Mouse (Mus musculus) thymus, postnatal 36 days (tissue): Measurements from ENCODE around the gene Adgre5.

ENCODE experiments used
- DNase-seq, 2 experiments: peaks; one replicate each; pipeline ENCODE4 v3.0.0; 2022; ENCODE audit warnings: mixed read lengths in 2 of 2

Gene Adgre5

DNA sequence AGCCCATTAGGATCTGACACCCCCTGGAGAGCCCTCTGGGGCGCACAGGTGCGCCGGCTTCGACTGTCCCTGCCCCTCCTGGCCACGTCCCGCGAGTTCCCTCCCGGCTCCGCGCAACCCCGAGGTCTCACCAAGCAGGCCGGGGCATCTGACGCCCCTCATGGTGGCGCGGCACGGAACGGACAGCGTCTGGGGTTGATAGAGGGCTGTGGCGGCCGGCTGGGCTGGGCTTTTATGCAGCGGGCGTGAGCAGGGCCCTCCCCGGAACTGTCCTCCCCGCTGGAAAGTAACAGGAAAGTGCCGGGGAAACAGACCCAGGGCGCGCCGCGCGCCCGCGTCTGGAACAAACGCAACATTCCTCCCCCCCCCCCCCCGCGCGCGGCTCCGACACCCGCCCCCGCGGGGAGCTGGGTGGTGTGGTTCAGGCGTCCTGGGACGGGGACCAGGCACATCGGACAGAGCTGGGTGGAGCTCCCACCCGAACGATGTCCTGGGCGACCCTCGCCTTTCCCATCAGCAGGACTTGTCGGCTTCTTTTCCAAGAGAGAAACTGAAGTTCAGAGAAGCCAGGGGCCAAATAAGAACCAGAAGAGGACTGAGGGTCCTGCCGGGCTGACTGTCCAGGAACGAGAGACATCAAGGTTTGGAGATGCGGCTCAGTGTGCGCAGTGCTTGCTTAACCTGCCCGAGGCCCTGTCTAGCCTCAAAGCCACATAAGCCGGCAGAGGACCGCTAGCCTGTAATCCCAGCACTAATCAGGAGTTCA, at the start of gene Adgre5:
Gene Adgre5 (minus strand): TSS at position 351 of the 766 bp plus-strand sequence.
- DNase-seq = peak; percentile 68 to 77

GRCm38 (mm10) chr8:83789826-83790225, 48.7 kb upstream of the Adgre5 start:
- DNase-seq = no peak

DNA sequence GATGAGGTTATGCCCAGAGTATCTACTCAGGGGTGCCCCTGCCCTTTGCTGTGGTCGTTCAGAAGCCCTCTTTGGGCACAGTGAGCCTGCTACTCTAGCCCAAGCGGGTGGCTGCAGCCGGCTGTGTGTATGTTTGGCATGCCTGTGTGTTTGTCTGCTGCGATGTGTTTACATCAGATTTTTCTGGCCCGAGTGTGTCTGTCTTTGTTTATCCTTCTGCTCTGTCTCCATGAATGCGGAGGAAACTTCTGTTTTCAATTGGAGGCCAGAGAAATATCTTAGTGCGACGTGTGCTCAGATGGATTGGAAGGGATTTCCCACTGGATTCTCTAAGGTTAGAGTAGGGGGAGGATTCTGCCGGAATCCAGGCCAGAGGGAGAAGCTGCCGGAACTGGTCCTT, 43.9 kb upstream of the Adgre5 start:
- DNase-seq = no peak

GRCm38 (mm10) chr8:83782832-83783558, 41.9 kb upstream of the Adgre5 start:
- DNase-seq = peak; percentile 88

DNA sequence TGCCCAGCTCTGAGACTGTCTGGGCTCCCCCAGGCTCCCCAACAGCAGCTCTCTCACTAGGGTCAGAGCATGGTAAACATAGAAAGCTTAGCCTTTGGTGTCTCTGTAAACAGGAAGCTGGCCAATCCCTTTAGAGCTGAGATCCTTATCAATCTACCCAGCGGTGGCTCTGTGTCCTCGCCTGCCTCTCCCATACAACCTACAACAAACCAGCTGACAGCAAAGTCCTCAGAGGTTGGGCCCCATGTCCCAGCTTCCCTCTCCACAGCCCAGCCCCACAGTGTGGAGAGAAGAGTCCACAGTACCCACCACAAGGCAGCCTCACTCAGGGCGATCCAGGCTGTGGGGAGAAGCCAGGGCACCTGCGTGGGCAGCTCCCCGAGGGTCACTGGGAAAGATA, 38.5 kb upstream of the Adgre5 start:
- DNase-seq = no peak

DNA sequence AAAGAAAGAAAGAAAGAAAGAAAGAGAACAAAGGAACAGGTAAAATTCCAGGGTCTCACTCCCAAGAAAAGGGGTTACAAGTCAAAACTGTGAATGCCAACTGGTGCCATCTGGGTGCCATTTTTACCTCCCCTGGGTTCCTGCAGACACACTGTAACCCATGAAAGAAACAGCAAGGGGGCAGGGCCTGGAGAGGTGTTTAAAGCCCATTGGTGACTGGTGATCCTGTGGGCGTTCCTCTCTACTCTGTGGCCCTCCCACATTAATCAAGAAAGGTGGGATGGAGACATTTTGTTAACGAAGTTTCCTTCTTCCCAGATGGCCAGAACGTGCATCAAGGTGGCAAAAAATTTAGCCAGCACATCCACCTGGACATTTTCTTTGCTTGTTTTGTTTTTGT, 36.9 kb upstream of the Adgre5 start:
- DNase-seq = no peak

DNA sequence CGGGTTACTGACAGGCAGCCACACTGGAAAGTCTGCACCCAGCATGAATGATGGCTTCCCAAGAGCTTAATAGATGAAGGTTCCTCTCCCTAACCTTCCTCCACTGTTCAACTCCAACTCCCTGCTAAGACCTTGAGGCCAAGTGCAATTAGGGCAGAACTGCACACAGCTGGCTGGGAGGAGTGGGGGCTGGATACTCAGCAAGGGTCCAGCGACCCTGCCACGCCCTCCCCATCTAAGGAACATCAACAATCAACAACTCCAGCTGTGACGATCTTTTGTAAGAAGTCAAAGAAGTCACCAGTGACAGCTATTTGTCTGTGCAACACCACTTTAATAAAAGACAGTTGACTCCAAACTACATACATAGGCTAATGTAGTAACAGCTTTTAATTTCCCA, 35.5 kb upstream of the Adgre5 start:
- DNase-seq = no peak

DNA sequence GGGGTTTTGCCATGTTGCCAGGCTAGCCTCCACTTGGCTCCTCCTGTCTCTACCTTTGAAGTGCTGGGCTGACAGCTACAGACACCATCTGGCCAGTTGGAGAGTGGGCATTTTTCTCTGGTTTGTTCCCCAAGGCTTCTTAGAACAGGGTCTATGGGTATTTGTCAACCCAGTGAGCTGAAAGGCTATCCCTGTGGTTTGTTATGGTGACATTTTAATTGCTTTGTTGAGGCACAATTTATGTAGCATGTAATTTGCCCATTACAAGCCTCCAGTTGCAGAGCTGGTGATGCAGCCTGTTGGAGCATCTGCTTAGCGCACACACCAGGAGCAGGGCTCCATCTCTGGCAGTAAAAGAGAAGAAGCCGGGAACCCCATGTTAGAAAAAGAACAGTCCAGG, 33.1 kb upstream of the Adgre5 start:
- no peak for DNase-seq

GRCm38 (mm10) chr8:83773452-83773846, 32.3 kb upstream of the Adgre5 start:
- DNase-seq = no peak

- peak; percentile 47 to 53 for DNase-seq
Observed at GRCm38 (mm10) chr8:83772701-83773451, 31.8 kb upstream of the Adgre5 start.

GRCm38 (mm10) chr8:83771791-83772190, 30.7 kb upstream of the Adgre5 start:
- DNase-seq = no peak

- DNase-seq = no peak
Observed at GRCm38 (mm10) chr8:83770669-83771068, 29.5 kb upstream of the Adgre5 start.

DNA sequence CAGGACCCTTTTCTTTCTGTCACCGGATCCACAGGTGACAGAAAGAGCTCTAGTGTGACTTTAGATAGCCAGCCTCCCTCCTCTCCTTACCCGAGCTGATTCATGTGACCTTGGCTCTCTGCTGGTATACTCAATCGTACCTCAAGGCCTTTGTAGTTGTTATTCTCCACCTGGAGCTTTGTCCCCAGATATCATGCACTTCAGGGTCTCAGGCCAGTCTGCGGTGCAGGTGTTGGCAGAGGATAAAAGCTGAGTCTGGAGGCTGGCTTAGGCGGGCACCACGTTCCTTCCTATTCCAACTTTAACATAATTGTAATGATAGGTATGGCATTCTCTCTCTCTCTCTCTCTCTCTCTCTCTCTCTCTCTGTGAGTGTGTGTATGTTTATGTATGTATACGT, 28.6 kb upstream of the Adgre5 start:
- DNase-seq = no peak

- no peak for DNase-seq
Observed at GRCm38 (mm10) chr8:83768526-83768925, 27.4 kb upstream of the Adgre5 start.

- DNase-seq = no peak
Observed at GRCm38 (mm10) chr8:83767442-83767841, 26.3 kb upstream of the Adgre5 start.

DNA sequence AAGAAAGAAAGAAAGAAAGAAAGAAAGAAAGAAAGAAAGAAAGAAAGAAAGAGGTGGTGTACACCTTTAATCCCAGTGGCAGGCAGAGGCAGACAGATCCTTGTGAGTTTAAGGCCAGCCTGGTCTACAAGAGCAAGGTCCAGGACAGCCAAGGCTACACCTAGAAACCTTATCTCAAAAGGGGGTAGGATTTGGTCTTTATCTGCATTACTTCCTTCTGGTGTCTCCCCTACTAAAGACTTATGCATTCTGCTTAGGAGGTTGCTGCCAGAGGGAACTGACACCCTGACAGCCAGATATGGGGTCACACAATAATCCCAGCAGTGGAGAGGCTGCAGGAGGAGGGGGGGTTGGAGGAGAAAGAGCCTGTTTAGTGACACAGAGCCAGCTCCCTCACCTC, 24.5 kb upstream of the Adgre5 start:
- no peak for DNase-seq

GRCm38 (mm10) chr8:83764717-83765116, 23.6 kb upstream of the Adgre5 start:
- no peak for DNase-seq

DNA sequence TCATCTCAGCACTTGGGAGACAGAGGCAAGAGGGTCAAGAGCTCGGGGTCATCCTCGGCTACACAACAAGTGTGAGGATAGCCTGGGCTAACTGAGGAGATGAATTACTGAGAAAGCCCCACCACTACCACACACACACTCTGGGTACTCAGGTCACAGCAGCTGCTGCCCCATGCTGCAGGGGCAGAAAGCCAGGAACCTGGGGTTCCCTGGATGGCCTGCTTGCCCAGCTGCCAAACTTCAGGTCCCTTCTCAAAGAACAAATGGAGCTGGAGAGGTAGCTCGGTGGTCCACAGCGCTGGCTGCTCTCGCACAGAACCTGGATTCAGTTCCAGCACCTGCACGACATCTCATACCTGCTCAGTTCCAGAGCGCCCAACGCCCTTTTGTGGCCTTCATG, 23.0 kb upstream of the Adgre5 start:
- DNase-seq = no peak

DNA sequence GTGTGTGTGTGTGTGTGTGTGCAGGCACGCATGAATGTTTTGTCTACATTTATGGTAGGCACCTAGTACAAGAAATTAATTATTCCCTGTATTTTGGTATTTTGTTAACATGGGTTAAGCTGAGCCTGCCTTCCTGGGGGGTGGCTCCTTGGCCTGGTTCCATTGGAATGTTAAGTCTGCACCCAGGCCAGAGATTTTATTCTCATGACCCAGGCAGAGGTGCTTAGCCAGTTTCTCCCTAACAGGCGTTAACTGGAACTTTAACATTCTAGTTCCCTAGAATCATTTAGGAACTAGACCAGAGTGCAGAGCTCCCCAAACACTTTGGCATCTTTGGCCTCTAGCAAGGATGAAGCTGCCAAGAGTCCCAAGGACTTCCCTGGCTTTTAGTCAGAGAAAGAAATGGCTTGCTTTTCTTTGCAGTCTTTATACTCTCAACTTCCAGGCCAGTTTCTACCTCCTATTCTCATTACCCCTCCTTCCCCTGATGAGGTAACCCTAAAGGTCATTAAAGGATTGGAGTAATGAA, 18.2 kb upstream of the Adgre5 start:
- DNase-seq = no peak

GRCm38 (mm10) chr8:83758298-83758697, 17.2 kb upstream of the Adgre5 start:
- DNase-seq = peak; percentile 22 to 56

DNA sequence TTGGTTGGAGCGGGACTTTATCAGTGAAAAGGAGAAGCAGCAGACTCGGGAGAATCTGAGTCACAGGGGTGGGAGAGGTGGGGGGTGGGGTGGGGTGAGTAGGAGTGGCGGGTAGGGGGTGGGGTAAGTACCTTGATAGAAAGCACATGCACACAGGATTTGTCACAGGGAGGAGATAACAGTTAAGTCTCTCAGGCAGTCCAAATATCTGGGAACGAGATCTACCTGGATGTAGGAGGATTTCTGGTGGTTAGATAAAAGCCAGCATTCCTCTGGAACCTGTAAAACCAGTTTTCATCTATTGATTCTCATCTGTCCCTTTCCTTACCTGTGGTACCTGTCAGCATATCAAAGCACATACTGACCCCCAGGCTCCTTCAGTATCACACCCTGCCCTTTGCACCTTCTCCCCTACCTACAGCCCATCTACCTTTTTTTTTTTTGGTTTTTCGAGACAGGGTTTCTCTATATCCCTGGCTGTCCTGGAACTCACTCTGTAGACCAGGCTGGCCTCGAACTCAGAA, 16.0 kb upstream of the Adgre5 start:
- no peak for DNase-seq

DNA sequence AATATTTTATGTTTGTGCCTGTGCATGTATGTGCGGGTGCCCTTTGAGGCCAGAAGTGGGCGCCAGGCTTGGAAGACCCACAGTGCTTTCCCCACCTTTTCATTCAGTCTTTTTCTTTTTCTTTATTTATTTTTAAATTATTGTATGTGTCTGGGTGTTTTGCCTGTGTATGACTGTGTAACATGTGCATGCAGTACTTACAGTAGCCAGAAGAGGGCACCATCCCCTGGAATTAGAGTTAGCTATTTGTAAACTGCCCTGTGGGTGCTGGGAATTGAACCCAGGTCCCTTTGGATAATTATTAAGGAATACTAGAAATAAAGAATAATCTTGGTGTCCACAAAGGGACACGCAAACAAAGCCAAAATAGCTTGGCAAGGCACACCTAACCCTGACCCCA, 15.1 kb upstream of the Adgre5 start:
- DNase-seq = peak; percentile 28 to 35

DNA sequence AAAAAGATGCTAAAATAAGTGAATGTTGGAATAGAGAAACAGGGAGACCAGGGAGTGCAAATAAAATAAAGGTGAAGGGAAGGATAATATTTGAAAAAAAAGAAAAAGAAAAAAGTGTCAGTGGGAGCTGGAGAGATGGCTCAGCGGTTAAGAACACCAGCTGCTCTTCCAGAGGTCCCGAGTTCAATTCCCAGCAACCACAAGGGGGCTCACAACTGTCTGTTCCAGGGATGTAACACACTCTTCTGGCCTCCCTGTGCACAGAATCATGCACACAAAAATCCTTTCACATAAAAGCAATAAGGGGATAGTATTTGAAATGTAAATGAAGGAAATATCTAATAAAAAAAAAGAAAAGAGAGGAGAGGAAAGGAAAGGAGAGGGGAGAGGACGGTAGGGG, 13.0 kb upstream of the Adgre5 start:
- no peak for DNase-seq
